Mouse (Mus musculus): ENCODE results near the gene Celsr1.

DNA sequence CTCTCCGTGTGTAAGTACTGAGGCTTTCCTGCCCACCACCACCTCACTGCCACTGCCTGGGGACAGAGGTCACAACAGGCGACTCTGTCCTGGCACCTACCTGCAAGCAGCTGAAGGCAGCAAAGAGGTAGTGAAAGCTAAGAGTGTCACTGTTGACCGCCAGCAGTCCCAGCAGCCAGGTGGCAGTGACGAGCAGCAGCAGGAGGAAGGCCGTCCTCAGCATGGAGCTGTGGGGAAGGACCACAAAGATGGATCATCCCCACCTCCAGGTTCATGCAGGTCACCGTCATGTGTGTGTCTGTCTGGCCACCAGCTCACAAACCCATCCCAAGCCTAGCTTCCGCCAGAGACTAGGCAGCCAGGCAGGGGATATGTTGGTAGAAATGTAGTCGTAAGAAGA, 129.8 kb downstream of the Celsr1 start:
- TF ChIP-seq FLI1 (IDR thresholded peaks at IDR 0.05; ENCODE audit: low read length) = no peak
- TF ChIP-seq GATA1 (IDR thresholded peaks at IDR 0.05; ENCODE audit: borderline replicate concordance, low read length) = no peak
